Mouse (Mus musculus) heart, postnatal 25 days (tissue): ENCODE measurements around the gene Svs4. TPM values are rescaled to one million over a fixed set of nuclear protein-coding genes. Genes with fewer than 3 reads are reported as not detected.
"Not testable (repeated sequence)": the region's sequence is repeated elsewhere in the genome, so short reads cannot be mapped to it uniquely, and the experiment has no call there.

Experiments used
- DNase-seq: peaks from one replicate; pipeline ENCODE4 v3.0.0; 2022; ENCODE audit warnings: low spot score
- intact Hi-C: fragments of 180-260 bp; cut with DNase I; formaldehyde crosslinking; loops from one replicate; pipeline ENCODE4 v1.15.1; 2025
- total RNA-seq, 2 experiments: library from RNA; stranded (reverse); gene quantifications; 2 replicates each; pipeline ENCODE4 v1.2.3; 2021

The Svs4 gene
- not detected for total RNA-seq

DNA sequence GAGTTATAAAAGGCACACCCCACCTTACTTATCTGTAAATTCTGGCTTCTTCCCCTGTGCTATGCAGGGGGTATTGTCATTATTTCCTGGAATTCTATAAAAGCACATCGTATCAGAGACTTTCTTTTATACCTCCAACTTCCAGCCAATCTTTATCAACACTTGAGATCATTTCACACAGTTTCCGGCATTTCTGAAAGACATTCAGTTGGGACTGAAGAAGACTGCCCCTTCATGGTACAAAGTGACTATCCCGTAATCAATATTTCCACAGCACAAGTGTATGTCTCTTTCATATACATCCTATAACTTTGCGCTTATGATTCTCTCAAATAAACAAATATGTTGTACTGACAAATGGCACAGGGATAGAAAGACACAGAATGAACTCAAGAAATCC lies at the start of gene Svs4:
Gene Svs4, minus strand, starts transcription at position 101 of the 400 bp plus-strand sequence.
- intact Hi-C loops: no loop called here
- no peak for DNase-seq

DNA sequence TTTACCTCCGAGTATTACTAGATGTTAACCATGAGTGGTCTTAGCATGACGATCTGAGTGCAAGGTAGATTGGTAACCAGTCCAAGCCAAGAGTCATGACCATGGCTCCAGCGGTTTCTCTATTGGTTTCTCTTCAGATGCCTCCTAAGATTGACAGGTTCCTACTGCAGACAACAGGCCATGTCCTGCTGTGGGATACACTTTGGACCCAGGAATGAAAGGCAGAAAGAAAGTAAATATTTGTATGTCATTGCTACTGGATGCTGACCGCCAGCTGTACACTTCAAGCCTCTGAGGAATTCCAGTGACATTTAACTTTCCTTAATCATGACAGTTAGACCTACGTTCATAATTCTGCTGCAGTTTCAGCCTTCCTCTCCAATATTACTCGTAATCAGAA lies 42.7 kb upstream of the Svs4 start:
- intact Hi-C loops: no loop called here
- no peak for DNase-seq

DNA sequence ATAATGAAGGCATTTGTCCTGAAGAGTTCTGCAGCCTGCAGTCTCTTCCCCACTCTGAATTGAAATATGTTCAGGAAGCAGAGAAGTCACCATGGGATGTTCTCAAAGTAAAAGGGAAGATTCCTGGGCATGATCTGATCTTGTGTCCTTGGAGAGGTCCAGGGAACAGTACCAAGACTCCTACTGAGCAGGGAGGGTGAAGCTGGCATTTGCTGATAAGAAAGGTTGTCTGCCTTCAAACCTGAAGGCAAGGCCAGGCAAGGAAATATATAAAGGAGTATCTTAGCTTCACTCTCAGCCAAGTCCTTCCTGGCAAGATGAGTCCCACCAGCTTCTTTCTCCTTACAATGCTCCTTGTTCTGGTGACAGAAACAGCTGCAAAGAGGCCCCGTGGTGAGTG lies 38.2 kb upstream of the Svs4 start, which contains the start of gene Svs6:
Gene Svs6, plus strand, starts transcription at position 301 of the 400 bp plus-strand sequence.
- intact Hi-C loops, DNase-seq: not testable (repeated sequence)

DNA sequence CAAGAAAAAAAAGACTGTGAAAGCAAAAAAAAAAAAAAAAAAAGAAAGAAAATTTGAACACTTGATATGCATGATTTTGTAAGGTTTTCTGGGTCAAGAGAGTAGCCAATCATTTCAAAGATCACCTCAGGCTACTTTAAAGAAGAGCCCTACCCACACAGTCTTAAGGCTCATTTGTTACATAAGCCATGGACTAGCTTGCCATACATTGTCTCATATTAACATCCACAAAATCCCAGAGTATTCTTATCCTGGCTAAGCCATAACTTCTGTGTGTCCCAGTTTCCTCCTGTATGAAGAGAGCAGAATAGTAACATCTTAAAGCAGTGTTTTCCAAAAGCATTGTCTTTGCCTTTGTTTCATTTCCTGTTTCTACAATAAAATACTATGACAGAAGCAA lies 37.2 kb upstream of the Svs4 start:
- DNase-seq, intact Hi-C loops: not testable (repeated sequence)

DNA sequence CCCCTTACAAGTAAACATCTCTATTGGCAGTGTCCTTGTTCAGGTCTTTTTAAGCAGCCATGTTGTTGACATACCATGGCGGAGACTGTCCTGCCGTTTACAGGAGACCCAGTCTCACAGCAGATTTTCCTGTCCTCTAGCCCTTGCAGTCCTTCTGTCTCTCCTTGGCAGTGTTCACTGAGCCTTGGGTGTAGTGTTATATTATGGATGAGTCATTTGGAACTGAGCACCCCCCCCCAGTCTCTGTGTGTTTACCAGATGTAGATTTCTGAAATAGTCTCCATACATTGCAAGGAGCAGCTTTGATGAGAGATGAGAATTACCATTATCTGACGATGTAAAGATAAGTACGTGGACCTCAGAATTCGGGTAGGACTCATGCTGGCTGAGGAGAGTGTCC lies 34.3 kb upstream of the Svs4 start:
- DNase-seq: no peak
- intact Hi-C loops: no loop called here

DNA sequence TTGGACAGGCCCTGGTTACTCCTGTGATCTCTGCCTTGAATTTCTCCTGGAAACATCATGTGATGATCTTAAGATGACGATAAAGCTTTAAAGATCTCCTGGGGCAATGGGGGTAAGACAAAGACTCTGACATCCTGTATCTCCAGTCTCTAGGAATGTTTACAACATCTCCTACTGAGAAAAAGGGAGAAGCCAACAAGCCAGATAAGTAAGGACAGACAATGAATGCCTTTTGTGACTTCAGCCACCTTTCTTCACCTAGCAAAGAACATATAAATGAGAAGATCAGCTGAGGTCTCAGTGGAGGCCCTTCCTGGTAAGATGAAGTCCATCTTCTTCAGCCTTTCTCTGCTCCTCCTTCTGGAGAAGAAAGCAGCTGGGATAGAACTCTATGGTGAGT lies 10.7 kb upstream of the Svs4 start, which contains the start of gene Svs3a:
Gene Svs3a, plus strand, starts transcription at position 301 of the 400 bp plus-strand sequence.
- DNase-seq, intact Hi-C loops: not testable (repeated sequence)

DNA sequence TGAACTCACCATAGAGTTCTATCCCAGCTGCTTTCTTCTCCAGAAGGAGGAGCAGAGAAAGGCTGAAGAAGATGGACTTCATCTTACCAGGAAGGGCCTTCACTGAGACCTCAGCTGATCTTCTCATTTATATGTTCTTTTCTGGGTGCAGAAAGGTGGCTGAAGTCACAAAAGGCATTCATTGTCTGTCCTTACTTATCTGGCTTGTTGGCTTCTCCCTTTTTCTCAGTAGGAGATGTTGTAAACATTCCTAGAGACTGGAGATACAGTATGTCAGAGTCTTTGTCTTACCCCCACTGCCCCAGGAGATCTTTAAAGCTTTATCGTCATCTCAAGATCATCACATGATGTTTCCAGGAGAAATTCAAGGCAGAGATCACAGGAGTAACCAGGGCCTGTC lies 21.7 kb downstream of the Svs4 start, which contains the start of gene Svs3b:
Gene Svs3b, minus strand, starts transcription at position 101 of the 400 bp plus-strand sequence.
- DNase-seq, intact Hi-C loops: not testable (repeated sequence)

DNA sequence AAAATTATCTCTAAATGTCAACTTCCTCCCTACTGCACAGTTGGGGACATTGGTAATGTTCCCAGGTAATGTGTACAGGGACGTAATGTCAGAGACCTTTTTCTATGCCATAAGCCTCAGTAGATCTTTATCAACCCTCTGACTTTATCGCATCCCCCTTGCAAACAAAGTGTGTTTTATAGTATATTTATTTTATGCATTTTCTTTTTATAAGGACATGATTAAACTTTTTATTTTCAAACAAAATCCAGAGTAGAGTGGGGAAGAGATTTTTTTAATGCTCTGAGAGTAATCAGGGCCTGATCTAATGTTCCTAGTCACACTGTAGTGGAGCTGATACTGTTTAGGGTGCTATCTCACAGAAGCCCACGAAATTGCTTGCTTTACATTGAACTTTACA lies 39.9 kb downstream of the Svs4 start, which contains the start of gene Svs2:
Gene Svs2, minus strand, starts transcription at position 101 of the 400 bp plus-strand sequence.
- DNase-seq: no peak

DNA sequence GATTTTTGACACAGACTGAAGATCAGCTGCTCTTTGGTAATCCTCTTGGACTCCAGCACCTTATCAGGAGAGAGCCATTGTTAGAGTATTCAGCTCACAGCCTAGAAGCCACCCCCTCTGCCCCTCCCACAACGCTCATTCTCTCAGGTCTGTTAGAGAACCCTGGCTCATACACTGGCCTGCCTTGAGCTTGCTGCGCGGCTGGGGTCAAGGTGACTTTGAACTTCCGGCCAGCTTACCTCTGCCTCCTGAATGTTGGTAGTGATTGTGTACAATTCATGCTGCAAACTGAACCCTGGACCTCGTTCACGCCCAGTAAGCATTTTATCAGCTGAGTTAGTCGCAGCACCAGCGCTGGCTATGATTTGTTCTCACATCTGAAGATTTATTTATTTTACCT lies 45.6 kb downstream of the Svs4 start:
- DNase-seq: no peak
- intact Hi-C loops: no loop called here

More for the DNA sequence above, 39.9 kb downstream of the Svs4 start, which contains the start of gene Svs2:
- intact Hi-C loops: no loop called here

DNA sequence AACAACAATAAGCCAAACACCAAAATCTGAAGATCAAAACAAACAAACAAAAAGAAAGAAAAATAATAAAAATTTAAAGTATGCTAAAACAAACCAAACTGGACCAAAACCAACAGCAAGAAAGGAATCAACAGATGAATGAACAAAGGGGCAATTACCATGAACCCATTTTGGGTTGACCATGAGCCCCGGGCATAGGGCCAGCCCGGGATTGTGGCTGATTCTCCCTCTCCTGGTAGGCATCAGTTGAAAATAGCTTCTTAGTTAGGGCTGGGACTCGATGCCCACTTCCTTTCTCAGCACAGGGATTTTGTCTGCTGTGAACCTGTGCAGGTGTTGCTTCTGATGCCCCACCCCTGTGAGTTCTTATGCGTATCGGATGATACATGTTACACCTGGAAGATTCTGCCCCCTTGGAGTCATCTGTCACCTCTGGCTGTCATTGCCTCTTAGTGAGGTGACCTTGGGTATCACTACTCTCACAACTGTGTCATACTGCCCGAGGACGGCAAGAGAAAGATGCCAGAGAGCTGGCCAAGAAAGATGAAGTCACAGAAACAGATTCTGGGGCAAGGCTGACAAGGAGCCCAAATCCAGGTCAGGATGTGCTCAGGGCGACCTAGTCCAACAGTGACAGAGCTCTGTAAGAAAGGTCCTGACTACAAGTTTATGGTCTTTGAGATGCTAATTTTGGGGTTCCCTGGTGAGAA lies 49.7 kb downstream of the Svs4 start:
- intact Hi-C loops: no loop called here
- DNase-seq: no peak

Other genes starting within 250 kb of the Svs4 start
- gene Stk4, start 208.1 kb downstream of the Svs4 start, total RNA-seq: 10 to 100 TPM; 14.8 to 18.5 TPM
- 10 to 100 TPM; 17.8 to 18.7 TPM for gene Tomm34, start 207.3 kb downstream of the Svs4 start, total RNA-seq
- not detected for gene Kcns1, start 107.3 kb downstream of the Svs4 start, total RNA-seq
- not detected for gene Wfdc5, start 95.7 kb downstream of the Svs4 start, total RNA-seq
- not detected for gene Wfdc12, start 87.9 kb downstream of the Svs4 start, total RNA-seq
- gene Wfdc15a, start 78.3 kb downstream of the Svs4 start, total RNA-seq: not detected
- not detected for gene Wfdc15b, start 56.8 kb downstream of the Svs4 start, total RNA-seq
- gene Svs2, start 40.0 kb downstream of the Svs4 start, total RNA-seq: not detected
- not detected for gene Svs3b, start 21.8 kb downstream of the Svs4 start, total RNA-seq
- not detected for gene Svs3a, start 10.8 kb upstream of the Svs4 start, total RNA-seq
- gene Svs6, start 38.3 kb upstream of the Svs4 start, total RNA-seq: not detected
- gene Svs5, start 54.3 kb upstream of the Svs4 start, total RNA-seq: not detected
- gene Slpi, start 110.6 kb upstream of the Svs4 start, total RNA-seq: 1 to 10 TPM; 3.1 to 7.2 TPM
- gene Rbpjl, start 124.7 kb upstream of the Svs4 start, total RNA-seq: not detected
- gene Matn4, start 126.7 kb upstream of the Svs4 start, total RNA-seq: under 1 TPM; 0.42 to 0.52 TPM
- 10 to 100 TPM; 19.7 to 22.4 TPM for gene Sdc4, start 165.4 kb upstream of the Svs4 start, total RNA-seq
- 10 to 100 TPM; 22.2 to 26.8 TPM for gene Sys1, start 178.5 kb upstream of the Svs4 start, total RNA-seq
- gene Gm20458, start 182.5 kb upstream of the Svs4 start, total RNA-seq: 1 to 10 TPM; 1.4 to 2.5 TPM
- not detected for gene Trp53tg5, start 195.3 kb upstream of the Svs4 start, total RNA-seq
- gene Dbndd2, start 207.6 kb upstream of the Svs4 start, total RNA-seq: 10 to 100 TPM; 14.4 to 21.9 TPM
- gene Pigt, start 219.1 kb upstream of the Svs4 start, total RNA-seq: 10 to 100 TPM; 34.7 to 34.8 TPM